Mouse (Mus musculus) thymus, adult 2 months (tissue): Measurements from ENCODE around the gene Tsacc. TPM values are rescaled to one million over a fixed set of nuclear protein-coding genes. Genes with fewer than 3 reads are reported as not detected.
A peak's percentile ranks its signal among the peaks of the same experiment; 100 is the strongest.
"Not testable (repeated sequence)": the region's sequence is repeated elsewhere in the genome, so short reads cannot be mapped to it uniquely, and the experiment has no call there.

Source experiments
- DNase-seq: peaks from one replicate; pipeline ENCODE4 v3.0.0; 2021
- H3K27ac ChIP-seq: fragments of 200-500 bp; 2 replicates; pipeline ENCODE4 v1.5.1; 2012; ENCODE audit warnings: low read length, control low read depth; ENCODE audit not compliant: control insufficient read depth, insufficient read depth
- H3K27me3 ChIP-seq: fragments of 200-500 bp; 2 replicates; pipeline ENCODE4 v1.6.1; 2012; ENCODE audit warnings: mild to moderate bottlenecking, low read length, moderate library complexity, mixed read lengths; ENCODE audit not compliant: control insufficient read depth, insufficient read depth
- H3K36me3 ChIP-seq: fragments of 200-500 bp; 2 replicates; pipeline ENCODE4 v1.6.1; 2012; ENCODE audit warnings: mild to moderate bottlenecking, low read length, moderate library complexity; ENCODE audit not compliant: control insufficient read depth, insufficient read depth
- H3K4me1 ChIP-seq: fragments of 200-500 bp; replicated peaks from 2 replicates; pipeline ENCODE4 v1.6.1; 2012; ENCODE audit warnings: low read length; ENCODE audit not compliant: control insufficient read depth, insufficient read depth
- H3K4me3 ChIP-seq: fragments of 200-500 bp; 2 replicates; pipeline ENCODE4 v1.5.1; 2012; ENCODE audit warnings: mild to moderate bottlenecking, low read length, control low read depth, moderate library complexity; ENCODE audit not compliant: control insufficient read depth, insufficient read depth
- CTCF ChIP-seq: fragments of 200-500 bp; IDR thresholded peaks from 2 replicates; pipeline ENCODE4 v1.5.1; 2012; ENCODE audit warnings: mild to moderate bottlenecking, control low read depth, low read length, moderate library complexity, borderline replicate concordance; ENCODE audit not compliant: control insufficient read depth, poor library complexity, insufficient read depth; ENCODE audit errors: extremely low read depth
- POLR2A ChIP-seq: fragments of 200-500 bp; IDR thresholded peaks from 2 replicates; pipeline ENCODE4 v1.6.1; 2012; ENCODE audit warnings: mild to moderate bottlenecking, low read length, control low read depth, moderate library complexity; ENCODE audit not compliant: control insufficient read depth, poor library complexity, insufficient read depth; ENCODE audit errors: extremely low read depth
- WGBS: fragments of 180-500 bp; shearing (Covaris S2); methylation state at CpG from one replicate; pipeline ENCODE4 v1.1.7; 2018; 5-methylcytosine and 5-hydroxymethylcytosine counted together
- polyA plus RNA-seq: library from polyadenylated mRNA; depleted of rRNA; stranded (reverse); fragments of >200 nt; gene quantifications from 2 replicates; pipeline ENCODE4 v1.2.3, GENCODE M21; 2012

Tsacc gene
- polyA plus RNA-seq, 1 experiment, result 3.3 TPM

DNA sequence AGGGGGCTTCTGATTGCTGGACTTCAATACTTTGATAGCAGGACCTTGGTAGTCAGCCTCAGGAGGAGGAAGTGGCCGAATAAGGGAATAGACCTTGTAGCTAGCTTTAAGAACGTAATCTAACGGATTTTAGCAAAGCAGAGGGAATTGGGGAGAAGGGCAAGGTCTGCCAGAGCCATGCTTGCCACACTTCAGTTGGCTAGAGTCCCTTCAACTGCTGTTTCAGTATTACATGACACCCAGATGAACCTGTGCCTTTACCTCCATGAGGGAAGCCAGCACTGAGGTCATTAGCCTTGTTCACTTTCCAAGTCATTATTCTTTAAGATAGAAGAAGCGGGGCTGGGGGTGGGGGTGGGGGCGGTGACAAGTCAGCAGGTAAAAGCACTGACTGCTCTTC, 27.8 kb downstream of the Tsacc start:
- Histone ChIP-seq H3K4me1 (no peaks in the 10 kb centered on the region), H3K4me3 (no peak overlapping the region), H3K27me3 (no peaks in the 10 kb centered on the region), H3K36me3 (no peaks in the 10 kb centered on the region), H3K27ac (no peak overlapping the region)
- no peak for DNase-seq
- WGBS, result 91% methylated on average over 5 of the region's 5 CpGs
- TF ChIP-seq POLR2A (no peak), CTCF (no peak)

DNA sequence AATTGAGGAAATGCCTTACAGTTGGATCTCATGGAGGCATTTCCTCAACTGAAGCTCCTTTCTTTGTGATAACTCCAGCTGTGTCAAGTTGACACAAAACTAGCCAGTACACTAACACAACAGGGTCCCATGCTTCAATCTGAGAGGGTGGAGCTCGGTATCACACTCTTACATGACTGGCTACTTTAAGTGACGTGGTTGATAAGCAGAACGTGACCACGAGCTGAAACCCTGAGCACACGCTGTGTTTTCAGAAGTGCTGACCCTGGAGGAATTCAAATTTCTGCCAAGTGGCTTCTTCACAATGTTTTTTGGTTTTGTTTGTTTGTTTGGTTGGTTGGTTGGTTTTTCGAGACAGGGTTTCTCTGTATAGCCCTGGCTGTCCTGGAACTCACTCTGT, 28.8 kb downstream of the Tsacc start:
- 68% methylated on average over 6 of the region's 6 CpGs for WGBS
- H3K36me3 ChIP-seq, H3K4me1 ChIP-seq, H3K4me3 ChIP-seq, H3K27ac ChIP-seq, H3K27me3 ChIP-seq, DNase-seq: not testable (repeated sequence)

DNA sequence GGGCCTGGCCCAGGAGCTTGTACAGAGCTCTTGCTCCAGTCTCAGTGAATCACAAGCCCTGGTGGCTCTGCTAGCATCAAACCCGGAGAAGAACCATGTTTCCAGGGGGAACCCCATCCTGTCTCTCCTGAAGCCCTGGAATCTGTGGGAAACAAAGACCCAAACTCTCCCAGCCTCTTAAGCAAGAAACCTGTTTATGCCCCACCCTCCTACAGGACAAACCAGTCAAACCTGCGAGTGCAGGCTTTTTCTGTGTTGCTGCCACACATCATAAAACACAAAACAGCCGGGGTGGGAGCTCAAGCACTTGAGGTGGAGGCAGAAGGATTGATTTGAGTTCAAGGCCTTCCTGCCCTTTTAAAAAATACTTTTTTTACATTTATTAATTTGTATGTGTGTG, 34.5 kb downstream of the Tsacc start:
- Histone ChIP-seq H3K4me1 (no peaks in the 10 kb centered on the region), H3K27ac (no peak overlapping the region), H3K27me3 (no peaks in the 10 kb centered on the region), H3K4me3 (no peak overlapping the region), H3K36me3 (no peaks in the 10 kb centered on the region)
- DNase-seq, result no peak
- TF ChIP-seq CTCF, result no peak
- 86% methylated on average over 3 of the region's 3 CpGs for WGBS

DNA sequence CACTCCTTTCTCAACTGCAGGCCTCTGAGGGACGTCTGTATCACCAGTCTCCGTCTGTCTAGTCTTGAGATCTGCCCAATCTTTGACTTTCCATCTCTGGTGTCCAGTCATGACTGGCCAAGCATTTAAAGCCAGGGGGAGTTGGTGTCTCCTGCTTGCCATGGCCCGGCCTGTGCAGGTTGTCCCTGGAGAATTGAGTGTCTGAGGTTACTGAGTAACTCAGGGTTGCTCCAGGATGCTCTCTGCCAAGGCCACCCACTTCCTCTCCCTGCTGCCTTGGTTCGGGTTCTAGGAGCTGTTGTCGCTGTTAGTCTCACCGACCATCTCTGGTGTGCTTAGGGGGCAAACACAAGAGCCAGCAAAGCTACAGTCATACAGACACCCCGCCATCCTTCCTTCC, 40.4 kb downstream of the Tsacc start:
- Histone ChIP-seq H3K27ac (no peak overlapping the region), H3K4me3 (no peak overlapping the region), H3K27me3 (no peaks in the 10 kb centered on the region; the same call in 1 of the 2 replicates), H3K36me3 (no peaks in the 10 kb centered on the region), H3K4me1 (no peaks in the 10 kb centered on the region)
- DNase-seq, result no peak
- TF ChIP-seq CTCF (no peak), POLR2A (no peak)
- 69% methylated on average over 7 of the region's 7 CpGs for WGBS

DNA sequence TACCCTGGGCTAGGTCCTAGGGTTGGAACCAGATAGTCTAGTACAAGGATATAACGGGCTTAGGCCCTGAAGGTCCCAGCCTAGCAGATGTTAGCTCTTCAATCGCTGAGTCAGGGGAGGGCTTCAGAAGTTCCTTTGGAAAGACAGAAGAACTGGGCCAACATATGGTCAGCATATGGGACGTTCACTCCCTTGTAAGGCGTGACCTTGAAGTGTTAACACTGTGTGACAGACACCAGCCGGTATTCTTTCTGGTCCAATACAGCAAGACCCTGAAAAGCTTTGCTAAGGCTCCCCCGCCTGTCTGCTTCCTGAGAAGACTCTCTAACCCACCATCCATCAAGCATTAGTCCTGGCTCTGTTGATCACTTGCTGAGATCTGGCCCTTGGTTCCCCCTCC, 40.8 kb downstream of the Tsacc start:
- TF ChIP-seq CTCF, result no peak
- no peak for TF ChIP-seq POLR2A
- H3K4me1 ChIP-seq, result no peaks in the 10 kb centered on the region
- no peak overlapping the region for H3K4me3 ChIP-seq
- no peaks in the 10 kb centered on the region; the same call in 1 of the 2 replicates for H3K27me3 ChIP-seq
- no peak overlapping the region for H3K27ac ChIP-seq
- no peak for DNase-seq
- 83% methylated on average over 6 of the region's 6 CpGs for WGBS
- H3K36me3 ChIP-seq, result no peaks in the 10 kb centered on the region

DNA sequence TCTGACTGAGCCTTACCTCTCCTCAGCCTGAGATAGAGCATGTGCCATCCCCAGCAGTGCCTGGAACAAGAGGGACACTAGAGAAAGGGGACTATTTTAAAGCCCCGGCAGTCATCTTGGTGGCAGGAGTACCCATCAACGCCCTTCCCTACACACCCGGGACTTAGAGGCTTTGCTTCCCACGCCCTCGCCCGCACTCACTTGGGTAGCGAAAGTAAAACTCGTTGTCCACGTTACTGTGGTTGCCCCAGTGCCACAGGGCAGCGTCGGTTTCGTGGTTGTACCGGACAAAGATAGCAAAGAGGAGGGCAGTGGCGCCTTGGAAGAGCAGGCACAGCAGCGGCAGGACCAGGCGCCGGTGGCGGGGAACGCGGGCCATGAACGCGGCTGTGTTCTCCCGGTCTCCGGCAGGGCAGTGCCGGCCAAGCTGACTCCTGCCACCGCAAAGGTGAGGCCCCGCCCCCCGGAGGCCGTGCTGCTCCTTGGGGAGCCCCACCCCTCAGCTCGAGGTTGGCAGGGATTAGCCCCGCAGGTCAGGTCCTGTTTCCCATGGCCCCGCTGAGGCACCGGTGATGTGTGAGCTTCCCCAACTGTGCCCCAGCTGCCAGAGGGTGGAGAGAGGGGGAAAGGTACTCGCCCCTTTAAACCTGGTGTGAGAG, 42.4 kb downstream of the Tsacc start, which contains the start of gene Rhbg:
TSS of gene Rhbg (minus strand) at position 442 of the 659 bp plus-strand sequence.
- H3K27ac ChIP-seq, result no peak within 1 kb of the TSS
- TF ChIP-seq CTCF, result no peak
- TF ChIP-seq POLR2A, result no peak
- no peak for DNase-seq
- no peaks in the 10 kb centered on the region; the same call in 1 of the 2 replicates for H3K27me3 ChIP-seq
- no peaks in the 10 kb centered on the region for H3K4me1 ChIP-seq
- WGBS, result 1% methylated on average over 34 of the region's 34 CpGs
- H3K36me3 ChIP-seq, result no peaks in the 10 kb centered on the region
- 0 out of 2 replicates have a peak within 1 kb of the TSS, but pooled peaks have one; percentile 17 for H3K4me3 ChIP-seq

DNA sequence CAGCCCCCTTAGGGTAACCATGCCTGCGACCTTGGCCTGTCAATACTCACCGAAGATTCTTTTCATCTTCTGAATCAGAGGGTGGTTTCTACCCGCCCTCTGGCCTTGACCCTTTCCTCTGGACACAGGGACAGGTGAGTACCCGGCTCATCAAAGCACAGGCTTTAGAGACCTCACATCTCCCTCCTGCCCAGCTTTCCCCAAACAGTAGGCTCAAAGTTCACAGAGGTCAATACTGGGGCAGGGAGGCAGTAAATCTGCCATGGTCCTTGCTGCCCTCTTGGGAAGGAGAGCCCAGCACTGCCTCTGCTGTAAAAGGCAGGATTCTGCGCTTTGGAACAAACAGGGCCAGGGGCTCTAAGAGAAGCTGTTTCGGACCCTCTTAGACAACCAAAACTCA, 44.1 kb downstream of the Tsacc start:
- Histone ChIP-seq H3K4me1 (no peaks in the 10 kb centered on the region), H3K27ac (no peak overlapping the region), H3K36me3 (no peaks in the 10 kb centered on the region), H3K27me3 (no peaks in the 10 kb centered on the region; the same call in 1 of the 2 replicates), H3K4me3 (no peak overlapping the region)
- TF ChIP-seq POLR2A, result no peak
- no peak for TF ChIP-seq CTCF
- no peak for DNase-seq
- 90% methylated on average over 6 of the region's 6 CpGs for WGBS
